Mouse (Mus musculus): Measurements from ENCODE around the gene Zswim4.

Gene Zswim4

DNA sequence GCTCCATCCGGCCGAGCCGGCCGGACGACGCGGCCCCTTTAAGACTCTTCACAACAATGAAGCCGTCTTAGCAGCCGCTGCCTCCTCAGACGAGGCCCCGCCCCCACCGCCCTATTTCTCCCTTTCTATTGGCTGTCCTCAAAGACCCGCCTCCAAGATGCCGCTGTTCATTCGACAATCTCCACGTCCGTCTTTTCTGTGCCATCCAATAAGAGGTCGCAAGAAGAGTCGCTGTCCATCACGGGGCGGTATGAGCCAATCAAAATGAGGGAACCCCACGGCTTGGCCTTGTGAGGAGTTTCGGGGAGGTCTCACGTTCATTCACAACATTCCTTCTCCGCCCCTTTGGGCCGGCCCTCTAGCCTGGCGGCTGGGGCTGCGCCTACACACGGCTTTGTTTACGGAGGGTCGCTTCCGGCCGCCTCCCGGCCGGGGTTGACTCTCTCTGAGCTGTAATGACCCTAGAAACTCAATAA lies at the start of gene Zswim4:
Gene Zswim4 (minus strand): TSS at position 58 of the 476 bp plus-strand sequence.
- DNase-seq (ENCODE audit: low read depth, low spot score), result peak; percentile 100

DNA sequence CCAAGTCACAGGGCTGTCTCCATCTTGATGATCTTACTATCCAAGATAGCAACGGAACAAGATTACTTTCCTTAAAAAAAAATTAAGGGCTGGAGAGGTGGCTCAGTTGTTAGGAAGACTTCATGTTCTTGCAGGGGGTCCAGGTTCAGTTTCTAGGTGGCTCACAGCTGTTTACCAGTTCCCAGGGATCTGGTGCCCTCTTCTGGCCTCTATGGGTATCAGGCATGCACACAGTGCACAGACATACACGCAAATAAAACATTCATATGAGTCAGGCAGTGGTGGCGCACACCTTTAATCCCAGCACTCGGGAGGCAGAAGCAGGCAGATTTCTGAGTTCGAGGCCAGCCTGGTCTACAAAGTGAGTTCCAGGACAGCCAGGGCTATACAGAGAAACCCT lies 48.8 kb upstream of the Zswim4 start:
- peak; percentile 58 for DNase-seq (ENCODE audit: low read depth, low spot score)

DNA sequence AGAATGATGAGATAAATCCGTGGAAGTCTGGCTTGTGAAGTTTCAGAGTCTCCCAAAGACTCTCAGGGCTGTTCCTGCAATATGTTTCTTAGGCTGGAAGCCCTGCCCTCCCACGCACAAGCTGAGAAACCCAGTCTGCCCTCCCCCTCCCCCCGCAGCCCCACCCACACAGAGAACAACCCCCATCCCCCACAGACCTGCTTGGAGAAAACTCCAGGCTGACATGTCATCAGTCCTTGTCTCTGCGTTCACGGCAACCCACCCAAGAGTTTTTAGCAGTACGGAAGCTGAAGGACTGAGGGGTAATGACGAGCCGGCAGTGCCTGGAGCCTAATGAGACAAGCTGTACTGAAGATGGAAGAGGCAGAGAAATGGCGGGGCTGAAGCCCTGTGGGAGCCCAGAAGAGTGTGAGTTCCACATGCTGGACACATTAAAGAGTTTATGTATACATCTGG lies 47.8 kb upstream of the Zswim4 start:
- peak; percentile 72 for DNase-seq (ENCODE audit: low read depth, low spot score)

DNA sequence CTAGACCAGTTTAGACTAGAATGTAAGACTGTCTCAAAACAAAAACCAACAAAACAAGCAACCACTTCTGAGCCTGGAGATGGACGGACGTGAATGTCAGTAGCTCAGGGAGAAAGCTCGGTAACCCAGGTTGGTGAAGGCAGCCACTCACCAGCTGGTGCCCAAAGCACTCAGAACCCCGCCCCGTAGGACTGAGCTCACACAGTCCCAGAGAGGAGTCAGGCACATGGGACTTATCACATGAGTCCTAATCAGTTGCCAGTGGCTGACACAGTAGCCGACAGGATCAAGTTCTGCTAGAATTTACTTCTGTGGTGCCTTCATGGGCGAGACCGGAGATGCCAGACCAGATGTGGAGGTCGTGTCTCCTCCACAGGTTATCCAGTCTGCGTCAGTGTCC lies 43.9 kb upstream of the Zswim4 start:
- DNase-seq (ENCODE audit: low read depth, low spot score), result no peak

DNA sequence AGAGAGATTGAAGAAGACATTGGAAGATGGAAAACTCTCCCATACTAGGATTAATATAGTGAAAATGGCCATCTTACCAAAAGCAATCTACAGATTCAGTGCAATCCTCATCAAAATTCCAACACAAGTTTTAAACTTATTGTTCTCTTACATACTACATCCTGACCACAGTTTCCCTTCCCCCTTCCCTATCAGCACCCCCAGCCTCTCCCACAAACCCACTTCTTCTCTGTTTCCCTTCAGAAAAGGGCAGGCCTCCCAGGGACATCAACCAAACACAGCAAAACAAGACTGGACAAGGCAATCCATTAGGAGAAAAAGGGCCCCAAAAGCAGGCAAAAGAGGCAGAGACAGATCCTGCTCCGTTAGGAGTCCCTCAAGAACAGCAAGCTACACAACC lies 39.6 kb upstream of the Zswim4 start:
- DNase-seq (ENCODE audit: low read depth, low spot score), result no peak

DNA sequence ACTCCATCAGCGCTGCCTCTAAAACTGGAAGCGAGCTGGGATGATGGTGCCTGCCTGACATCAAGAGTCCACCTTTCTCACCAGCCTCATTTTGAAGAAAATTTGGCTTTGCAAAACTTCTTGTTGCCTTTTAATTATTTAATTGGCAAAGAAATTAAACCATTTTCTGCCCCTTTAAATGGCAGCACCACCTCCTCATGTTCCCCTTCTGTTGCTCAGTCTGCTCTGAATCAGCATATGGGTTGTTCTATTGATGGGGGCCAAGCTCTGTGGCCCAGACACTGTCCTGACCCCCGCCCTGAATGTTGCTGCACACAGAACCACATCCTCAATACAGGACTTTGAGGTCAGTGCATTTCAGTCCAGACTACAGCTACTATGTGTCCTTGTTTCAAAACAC lies 37.1 kb upstream of the Zswim4 start:
- no peak for DNase-seq (ENCODE audit: low read depth, low spot score)

DNA sequence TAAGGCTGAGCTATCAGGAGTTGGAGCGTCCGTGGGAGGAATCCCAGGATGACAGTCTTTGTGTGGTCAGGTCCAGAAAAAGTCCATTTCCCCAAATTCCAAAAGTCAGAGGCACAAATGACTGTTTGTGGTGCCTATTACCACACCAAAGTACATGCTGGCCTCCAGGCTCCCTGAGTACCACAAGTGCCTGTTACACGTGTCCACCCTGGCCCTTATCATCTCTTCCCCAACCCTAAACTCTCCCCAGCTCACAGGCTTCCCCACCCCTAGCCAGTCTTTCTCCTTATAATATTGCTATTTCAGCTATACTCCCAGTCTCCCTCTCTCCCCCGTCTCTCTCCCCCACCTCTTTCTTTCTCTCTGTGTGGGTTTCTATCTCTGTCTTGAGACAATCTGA lies 35.4 kb upstream of the Zswim4 start:
- no peak for DNase-seq (ENCODE audit: low read depth, low spot score)

DNA sequence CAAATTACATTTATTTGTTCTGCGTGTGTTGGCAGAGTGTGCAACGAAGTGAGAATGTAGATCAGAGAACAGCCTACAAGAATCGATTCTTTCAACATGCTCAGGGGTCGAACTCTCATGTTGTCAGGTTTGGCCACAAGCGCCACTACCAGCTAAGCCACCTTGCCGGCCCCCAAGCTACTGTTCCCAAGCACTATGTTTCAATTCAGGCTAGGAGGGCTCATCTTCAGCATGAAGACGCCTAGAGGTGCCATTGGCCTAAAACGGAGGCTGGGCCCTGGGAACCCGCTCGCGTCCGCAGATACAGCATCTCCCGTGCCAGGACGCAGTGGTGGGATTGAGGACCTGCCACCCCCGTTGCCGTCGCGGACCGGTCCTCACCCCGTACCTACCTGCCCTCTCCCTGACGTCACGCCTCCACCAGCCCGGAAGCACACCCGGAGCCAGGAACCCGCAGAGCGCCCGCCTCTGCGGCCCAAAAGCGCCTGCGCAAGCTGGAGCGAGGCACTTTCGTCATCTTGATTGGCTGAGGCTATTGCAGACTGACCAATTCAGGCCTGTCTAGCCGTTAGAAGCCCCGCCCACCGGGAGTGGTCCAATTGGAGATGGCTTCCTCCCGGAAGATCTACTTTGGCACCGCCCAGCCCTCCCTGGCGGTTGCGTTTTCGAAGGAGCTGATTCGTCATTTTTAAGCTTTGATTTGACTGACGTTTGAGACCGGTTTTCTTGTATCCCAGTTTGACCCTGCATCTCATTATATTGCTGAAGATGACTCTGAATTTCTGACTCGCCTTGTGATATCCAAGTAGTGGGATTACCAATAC lies 33.3 kb upstream of the Zswim4 start, which contains the start of gene Ccdc130:
Gene Ccdc130 (minus strand): TSS at position 431 of the 824 bp plus-strand sequence.
- peak; percentile 100 for DNase-seq (ENCODE audit: low read depth, low spot score)

DNA sequence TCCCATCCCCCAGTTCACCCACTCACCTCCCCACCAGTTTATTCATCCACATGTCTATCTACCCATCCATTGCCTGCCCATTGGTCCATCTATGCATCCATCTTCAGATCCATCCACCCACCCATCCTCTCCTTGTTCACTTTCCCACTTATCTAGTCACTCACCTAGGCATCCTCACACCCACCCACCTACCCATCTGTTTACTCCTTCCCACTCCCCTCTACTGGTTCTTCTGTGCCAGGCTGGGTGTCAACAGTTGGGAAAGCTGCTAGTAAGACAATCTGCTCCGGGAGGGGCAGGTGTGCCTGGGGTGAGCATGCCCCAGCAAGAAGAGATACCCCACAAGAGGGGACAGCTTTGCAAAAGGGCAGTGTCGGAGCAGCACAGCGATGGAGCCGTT lies 24.2 kb upstream of the Zswim4 start:
- peak; percentile 79 for DNase-seq (ENCODE audit: low read depth, low spot score)

DNA sequence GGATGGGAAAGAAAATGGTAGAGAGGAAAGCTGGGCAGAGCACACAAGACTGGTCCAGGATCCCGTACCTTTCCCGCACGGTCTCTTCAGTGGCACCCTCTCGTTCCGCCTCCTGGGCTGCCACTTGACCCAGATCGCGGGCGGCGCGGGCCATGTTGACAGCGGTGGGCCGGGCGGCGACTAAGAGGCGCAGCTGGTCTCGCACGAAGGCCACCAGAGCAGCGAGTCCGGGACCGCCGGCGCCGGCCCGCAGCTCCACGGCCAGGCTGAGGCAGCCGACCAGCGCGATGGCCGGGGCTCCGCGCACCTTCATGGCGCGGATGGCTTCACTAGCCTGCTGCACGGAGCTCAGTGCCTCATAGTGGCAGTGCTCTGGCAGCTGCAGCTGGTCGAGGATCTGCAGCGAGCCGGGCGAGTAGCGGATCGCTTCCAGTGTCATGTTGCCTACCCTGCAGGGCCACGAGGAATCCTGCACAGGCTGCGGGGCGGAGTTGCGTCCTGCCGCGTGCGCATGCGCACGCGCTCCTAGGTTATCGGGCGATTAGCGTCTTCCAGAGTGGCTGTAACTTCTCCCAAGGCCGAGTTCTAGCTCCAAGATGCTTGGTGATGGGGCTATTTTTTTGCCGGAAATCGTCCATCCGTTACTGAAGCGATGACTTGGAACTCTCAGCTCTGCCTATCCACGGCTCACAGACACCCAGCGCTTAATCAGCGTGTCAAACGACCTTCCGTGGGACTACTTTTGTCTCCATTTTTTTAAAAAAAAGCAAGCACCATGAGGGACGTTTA lies 20.2 kb upstream of the Zswim4 start, which contains the start of gene Mri1:
Gene Mri1 (minus strand): TSS at position 505 of the 789 bp plus-strand sequence.
- DNase-seq (ENCODE audit: low read depth, low spot score), result peak; percentile 95

DNA sequence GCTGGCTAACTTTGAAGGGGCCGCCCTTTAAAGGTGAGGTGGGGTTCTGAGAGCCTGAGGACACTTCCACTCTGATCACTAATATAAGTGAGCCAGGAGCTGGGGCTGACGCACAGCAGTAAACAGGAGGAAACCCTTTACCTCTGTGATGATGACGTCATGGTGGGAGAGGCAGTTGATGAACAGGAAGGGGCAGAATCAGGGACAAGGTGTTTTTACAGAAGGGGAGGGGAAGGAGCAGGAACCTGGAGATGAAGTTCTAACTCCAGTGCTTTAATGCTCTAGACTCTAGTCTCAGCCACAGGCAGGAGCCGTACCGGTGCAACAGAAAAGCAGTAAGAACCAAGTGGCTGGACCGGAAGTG lies 19.6 kb upstream of the Zswim4 start:
- DNase-seq (ENCODE audit: low read depth, low spot score), result peak; percentile 71

DNA sequence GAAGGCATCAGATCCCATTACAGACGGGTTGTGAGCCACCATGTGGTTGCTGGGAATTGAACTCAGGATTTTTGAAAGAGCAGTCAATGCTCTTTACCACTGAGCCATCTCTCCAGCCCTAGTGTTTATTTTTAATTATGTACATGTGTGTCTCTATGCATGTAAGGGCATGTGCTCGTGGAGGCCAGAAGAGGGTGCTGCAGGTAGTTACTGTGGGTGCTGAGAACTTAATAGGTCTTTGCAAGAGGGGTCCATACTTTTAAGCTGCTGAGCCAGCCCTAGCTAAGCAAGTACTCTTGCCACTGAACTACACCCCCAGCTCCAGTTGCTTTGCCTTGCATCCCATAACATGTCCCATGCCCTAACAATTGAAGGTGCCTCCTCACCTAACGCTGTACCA lies 19.0 kb upstream of the Zswim4 start:
- no peak for DNase-seq (ENCODE audit: low read depth, low spot score)

DNA sequence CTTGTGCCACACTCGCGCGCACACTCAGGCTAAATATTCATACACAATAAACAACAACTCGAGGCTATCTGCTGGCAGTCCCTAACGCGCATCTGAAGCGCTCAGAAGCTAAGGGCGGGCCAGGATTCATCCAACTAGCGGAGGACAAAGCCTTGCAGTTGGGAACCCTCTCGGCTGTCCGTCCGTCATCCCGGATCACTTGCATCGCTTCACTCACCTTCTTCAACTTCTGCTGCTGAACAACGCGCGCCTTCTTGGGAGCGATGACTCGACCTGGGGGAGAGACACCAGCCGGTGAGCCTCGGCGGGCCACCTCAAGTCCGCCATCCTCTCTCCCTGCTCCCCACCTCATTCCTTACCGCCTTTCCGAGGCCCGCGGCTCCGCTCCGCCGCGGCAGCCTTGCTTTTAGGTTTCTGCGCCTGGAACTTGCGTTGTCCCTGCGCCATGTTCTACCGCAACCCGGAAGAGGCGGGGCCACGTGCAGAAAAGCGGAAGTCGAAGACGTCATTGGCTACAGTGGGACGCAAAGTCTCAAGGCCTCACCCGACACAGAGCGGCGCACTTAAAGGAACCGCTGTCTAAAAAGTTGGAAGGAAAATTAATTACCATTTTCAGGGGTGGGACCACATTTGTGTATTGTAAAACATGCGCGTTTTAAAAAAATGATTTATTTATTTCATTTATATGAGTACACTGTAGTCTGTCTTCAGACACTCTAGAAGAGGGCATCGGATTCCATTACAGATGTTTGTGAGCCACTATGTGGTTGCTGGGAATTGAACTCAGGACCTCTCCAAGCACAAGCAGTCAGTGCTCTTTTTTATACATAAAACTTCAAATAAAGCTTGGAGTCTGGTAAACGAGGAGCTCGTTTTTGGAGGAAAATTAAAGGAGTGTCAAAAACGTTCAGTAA lies 12.7 kb upstream of the Zswim4 start, which contains the start of gene D8Ertd738e:
Gene D8Ertd738e (minus strand): TSS at position 463 of the 914 bp plus-strand sequence.
- peak; percentile 98 for DNase-seq (ENCODE audit: low read depth, low spot score)

DNA sequence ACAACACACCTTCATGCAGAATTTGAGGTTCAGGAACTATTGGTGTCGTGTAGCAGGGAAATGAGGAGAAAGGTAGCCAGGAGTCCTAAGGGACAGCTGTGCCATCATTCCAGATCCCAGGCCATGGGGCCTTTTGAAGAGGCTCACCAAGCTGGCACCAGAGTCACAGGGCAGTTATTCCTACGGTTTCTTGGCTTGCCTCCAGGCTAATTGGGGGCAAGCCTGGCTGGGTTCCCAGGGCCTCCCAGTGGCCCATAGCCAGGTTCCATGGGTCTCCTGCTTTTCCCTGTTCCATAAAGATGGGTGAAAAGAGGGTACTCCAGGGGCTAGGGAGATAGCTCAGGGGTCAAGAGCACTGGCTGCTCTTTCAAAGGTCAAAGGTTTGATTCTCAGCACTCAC lies 5.0 kb upstream of the Zswim4 start:
- no peak for DNase-seq (ENCODE audit: low read depth, low spot score)

DNA sequence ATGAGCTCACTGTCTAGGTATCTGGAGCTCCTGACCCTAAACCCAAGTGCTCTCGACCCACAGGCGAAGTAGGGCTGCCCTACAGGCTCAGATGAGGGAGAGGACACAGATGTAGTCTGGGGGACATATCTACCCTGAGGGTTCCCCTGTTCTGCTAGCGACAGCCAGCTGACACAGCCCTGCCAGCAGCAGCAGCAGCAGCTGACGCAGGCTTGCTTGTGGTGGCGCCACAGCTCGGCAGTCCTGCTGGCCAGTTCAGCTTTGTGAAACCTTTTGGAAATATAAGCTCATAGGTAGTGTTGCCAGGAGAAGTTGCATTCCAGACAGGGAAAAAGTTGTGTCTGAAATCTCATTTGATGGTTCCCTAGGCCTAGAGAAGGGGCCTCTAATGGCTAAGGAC lies 4.3 kb upstream of the Zswim4 start:
- no peak for DNase-seq (ENCODE audit: low read depth, low spot score)

DNA sequence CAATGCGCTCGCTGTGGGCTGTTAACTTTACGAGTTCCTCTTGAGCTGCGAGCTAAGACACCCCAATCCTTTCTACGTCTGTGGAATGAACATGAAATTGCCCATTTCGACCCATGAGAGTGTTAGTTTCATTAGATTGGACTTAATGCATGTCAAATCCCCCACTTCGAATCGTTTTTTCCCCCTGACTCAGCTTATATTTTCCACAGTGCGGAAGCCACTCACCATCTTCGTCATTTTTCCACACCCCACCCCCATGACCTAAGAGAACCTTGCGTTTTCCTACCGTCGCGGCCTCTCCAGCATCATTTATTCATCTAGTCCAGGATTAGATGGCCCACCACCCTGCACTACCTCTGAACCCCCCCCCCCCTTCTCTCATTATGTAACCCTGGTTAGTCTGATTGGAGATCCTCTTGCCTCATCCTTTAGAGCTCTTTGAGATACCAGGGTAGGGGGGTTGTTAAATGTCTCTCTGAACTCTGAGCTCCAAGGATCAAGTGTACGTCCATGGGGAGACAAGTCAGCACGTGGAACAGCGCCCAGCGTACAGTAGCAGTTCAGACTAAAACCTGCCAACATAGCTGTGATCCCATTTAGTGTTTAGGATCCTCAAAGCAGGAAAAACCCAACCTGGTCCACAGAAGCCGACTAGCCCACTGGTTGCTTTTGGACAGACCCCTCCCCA lies 831 bp upstream of the Zswim4 start:
- DNase-seq (ENCODE audit: low read depth, low spot score), result no peak

DNA sequence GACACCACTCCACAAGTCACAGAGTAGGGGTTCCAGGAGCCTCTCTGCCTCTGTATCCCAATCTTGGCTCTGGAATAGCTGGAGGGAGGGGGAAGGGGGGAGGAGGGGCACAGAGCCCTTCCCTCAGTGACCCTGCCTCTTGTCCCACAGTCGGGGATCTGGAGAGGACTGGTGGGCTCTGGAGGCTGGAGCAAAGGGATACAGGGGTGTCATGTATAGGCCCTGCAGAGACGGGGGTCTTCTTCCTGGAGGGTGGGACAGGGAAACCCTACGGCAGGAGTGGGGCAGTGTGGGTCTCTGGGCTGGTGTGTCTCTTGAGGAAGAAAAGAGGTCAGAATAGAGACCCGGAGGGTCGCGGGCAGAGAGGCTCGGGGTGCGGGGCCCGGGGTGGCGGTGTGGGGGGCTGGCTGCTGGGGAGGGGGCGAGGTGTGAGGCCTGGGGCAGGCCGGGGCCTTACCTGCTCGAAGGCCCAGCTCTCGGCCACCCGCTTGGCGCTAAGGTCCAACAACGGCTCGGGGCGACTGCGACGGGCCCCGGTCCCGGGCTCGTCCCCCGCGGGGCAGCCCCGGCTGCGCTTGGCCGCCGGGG lies 351 bp downstream of the Zswim4 start:
- DNase-seq (ENCODE audit: low read depth, low spot score), result no peak

DNA sequence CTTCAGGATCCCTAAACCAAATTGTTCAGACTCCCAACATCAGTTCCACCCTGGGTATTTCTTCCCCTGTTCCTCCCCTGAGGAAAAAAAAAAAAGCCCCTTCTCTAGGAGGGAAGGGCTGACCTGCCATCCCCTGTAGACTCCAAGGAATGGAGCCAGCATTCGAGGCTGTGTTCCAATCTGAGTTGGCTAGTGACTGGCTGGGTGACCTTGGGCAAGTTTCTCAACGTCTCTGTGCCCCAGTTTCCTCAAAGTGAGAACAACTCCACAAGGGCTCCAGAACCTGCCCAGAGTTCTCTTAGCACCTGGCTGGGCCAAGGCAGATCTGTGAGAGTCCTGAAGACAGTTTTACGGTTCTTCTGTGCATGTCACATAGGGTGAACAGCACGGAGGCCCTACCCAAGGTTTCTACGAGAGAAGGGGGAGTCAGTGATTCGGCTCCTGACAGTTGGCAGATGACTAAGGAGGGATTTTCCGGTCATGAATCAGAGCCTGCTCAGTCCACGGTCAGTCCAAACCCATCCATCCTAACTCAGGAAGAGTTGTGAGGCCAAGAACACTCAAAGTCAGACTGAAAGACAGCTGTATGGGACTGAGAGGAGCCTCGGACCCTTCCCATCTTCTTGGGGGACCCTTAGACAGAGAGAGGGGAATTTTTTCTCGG lies 977 bp downstream of the Zswim4 start:
- peak; percentile 44 for DNase-seq (ENCODE audit: low read depth, low spot score)

DNA sequence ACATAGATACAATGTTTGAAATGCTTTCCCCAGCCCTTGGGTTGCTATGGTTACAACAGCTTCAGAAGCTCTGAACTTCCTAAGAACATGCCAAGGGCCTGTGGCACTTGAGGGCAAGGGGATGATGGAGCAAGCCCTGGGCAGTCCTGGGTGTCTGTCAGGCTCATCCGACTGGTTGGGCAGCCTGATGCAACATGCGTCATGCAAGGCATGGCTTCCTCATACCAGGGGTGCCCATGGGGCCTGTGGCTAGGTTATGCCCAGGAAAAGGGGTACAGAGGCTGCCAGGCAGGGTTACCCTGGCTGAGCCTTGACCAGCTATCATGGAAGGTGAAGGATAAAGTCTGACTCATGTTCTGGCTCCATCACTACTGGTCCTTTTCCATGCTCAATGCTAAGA lies 3.8 kb downstream of the Zswim4 start:
- DNase-seq (ENCODE audit: low read depth, low spot score), result no peak

DNA sequence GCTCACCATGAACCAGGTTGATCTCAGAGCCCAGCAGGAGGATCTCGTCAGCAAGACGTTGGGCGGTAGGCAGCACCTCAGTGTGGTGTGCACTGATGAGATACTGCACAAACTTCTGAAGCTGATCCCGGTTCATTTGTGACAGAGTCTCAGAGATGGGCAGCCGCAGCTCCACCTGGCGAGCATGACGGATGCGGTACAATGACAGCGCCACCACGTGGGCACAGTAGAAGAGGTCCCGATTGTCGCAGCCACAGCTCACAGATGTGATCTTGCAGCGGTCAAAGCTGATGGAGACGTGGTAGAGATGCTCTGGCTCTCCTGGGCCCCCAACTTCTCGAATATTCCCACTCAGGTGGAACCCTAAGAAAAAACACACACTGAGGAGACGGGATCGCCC lies 6.1 kb downstream of the Zswim4 start:
- DNase-seq (ENCODE audit: low read depth, low spot score), result no peak
